Mouse (Mus musculus) embryonic facial prominence, embryonic 13.5 days (tissue): ENCODE measurements around the gene Rs1. TPM values are rescaled to one million over a fixed set of nuclear protein-coding genes. Genes with fewer than 3 reads are reported as not detected.

ENCODE experiments used
- ATAC-seq: fragments of 200-750 bp; cut with Nextera tagmentation; 2 replicates; pipeline ENCODE4 v1.8.0; 2017; ENCODE audit warnings: low read depth; ENCODE audit not compliant: insufficient number of reproducible peaks, insufficient read depth, low FRiP score, low TSS enrichment
- H3K27ac ChIP-seq: fragments of 300-500 bp; sonication (generic); 2 replicates; pipeline ENCODE4 v1.5.1; 2015; ENCODE audit warnings: moderate library complexity, mild to moderate bottlenecking, inconsistent platforms
- H3K27me3 ChIP-seq: fragments of 300-500 bp; sonication (generic); 2 replicates; pipeline ENCODE4 v1.6.1; 2015; ENCODE audit warnings: mild to moderate bottlenecking, inconsistent platforms
- H3K36me3 ChIP-seq: fragments of 300-500 bp; sonication (generic); 2 replicates; pipeline ENCODE4 v1.6.1; 2015; ENCODE audit warnings: mild to moderate bottlenecking, inconsistent platforms
- H3K4me1 ChIP-seq: fragments of 300-500 bp; sonication (generic); 2 replicates; pipeline ENCODE4 v1.6.1; 2015; ENCODE audit warnings: inconsistent platforms
- H3K4me2 ChIP-seq: fragments of 300-500 bp; sonication (generic); 2 replicates; pipeline ENCODE4 v1.6.1; 2015; ENCODE audit warnings: moderate library complexity, mild to moderate bottlenecking, inconsistent platforms
- H3K4me3 ChIP-seq: fragments of 300-500 bp; sonication (generic); 2 replicates; pipeline ENCODE4 v1.5.1; 2015; ENCODE audit warnings: mild to moderate bottlenecking, inconsistent platforms
- H3K9ac ChIP-seq: fragments of 300-500 bp; sonication (generic); 2 replicates; pipeline ENCODE4 v1.6.1; 2015; ENCODE audit warnings: mild to moderate bottlenecking, inconsistent platforms
- H3K9me3 ChIP-seq: fragments of 300-500 bp; sonication (generic); 2 replicates; pipeline ENCODE4 v1.6.1; 2016; ENCODE audit warnings: inconsistent platforms
- WGBS: fragments of 180-500 bp; shearing (Covaris S2); methylation state at CpG from one replicate; pipeline ENCODE4 v1.1.7; 2015; ENCODE audit warnings: mixed read lengths; 5-methylcytosine and 5-hydroxymethylcytosine counted together
- polyA plus RNA-seq: library from polyadenylated mRNA; unstranded; fragments of >200 nt; fragmentation: Nextera tagmentation; extraction: Ambion mirVana; gene quantifications from 2 replicates; pipeline ENCODE4 v1.2.1, GENCODE M21; 2015

The Rs1 gene
- polyA plus RNA-seq, 1 experiment from 2014 or later = not detected

DNA sequence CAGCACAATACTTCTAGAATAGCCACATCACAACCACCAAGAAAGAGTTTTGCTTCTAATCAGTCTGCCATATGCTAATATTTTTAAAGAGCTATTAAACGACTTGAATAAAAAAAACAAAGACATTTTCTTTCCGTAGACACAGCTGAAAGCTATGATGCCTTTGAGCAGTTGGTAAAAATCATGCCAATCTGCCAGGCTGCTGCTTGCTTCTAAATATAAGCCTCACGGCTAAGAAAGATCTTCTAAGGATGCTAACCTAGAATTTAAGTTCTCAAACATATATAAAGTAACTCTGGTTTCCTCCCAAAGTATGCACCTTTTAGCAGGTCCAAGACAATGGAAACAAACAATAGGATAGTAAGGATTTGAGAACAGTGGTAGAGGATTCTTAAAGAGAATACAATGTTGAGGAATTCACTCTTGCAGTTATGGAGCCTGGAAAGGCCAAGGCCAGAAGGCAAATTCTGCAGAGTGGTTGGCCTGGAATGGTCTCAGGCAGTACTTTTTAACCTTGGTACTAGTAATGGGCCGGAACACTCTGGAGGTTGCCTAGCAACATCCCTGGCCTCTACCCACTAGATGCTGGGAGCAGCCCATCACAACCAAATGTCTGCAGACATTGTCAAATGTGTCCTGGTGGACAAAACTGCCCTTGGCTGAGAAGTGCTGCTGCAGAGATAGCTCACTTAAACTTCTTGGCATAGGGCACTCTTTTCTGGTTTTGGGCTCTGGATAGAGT, 36.8 kb downstream of the Rs1 start:
- H3K9me3 ChIP-seq = no peaks in the 10 kb centered on the region
- ATAC-seq = no peak
- 75% methylated on average over 4 of the region's 4 CpGs for WGBS
- no peak overlapping the region for H3K27ac ChIP-seq
- no peak overlapping the region for H3K4me2 ChIP-seq
- H3K4me3 ChIP-seq = no peak overlapping the region
- H3K36me3 ChIP-seq = no peaks in the 10 kb centered on the region
- peaks cover 50% of the 10 kb centered on the region for H3K27me3 ChIP-seq
- H3K9ac ChIP-seq = no peak overlapping the region
- no peaks in the 10 kb centered on the region for H3K4me1 ChIP-seq

DNA sequence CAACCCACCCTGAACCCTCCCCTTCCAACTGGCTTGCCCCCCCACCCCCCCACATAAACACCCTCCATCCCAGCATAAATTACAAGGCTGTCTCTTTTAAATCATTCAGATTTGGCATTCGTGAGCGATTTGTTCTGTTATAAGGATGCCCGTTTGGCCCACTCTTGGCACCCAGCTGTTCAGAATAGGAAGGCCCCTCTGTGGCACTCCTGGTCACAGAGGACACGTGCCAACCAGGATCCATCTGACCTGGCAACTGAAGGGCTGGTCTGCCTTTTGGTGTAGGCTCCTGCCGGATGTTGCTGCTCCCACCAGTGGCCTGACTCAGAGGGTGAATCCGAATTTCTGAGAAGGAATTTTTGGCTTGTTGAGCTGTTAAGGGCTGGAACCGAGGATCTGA, 40.4 kb downstream of the Rs1 start:
- 77% methylated on average over 7 of the region's 7 CpGs for WGBS
- H3K27me3 ChIP-seq = peaks cover 37% of the 10 kb centered on the region

More for the DNA sequence above, 40.4 kb downstream of the Rs1 start:
- ATAC-seq = no peak
- Histone ChIP-seq H3K9me3 (no peaks in the 10 kb centered on the region), H3K9ac (no peak overlapping the region), H3K4me1 (no peaks in the 10 kb centered on the region), H3K4me3 (no peak overlapping the region), H3K4me2 (no peak overlapping the region), H3K27ac (no peak overlapping the region), H3K36me3 (no peaks in the 10 kb centered on the region)

Other genes starting within 250 kb of the Rs1 start
- 0.24 and 0.28 TPM in 2 replicates for gene Ppef1, start 32.2 kb upstream of the Rs1 start, polyA plus RNA-seq
- 0.17 and 0.47 TPM in 2 replicates for gene Gja6, start 139.0 kb downstream of the Rs1 start, polyA plus RNA-seq
- 3.0 and 3.4 TPM in 2 replicates for gene Cdkl5, start 226.7 kb downstream of the Rs1 start, polyA plus RNA-seq